Comparison of ENCODE assay signal across 11 mouse cellular contexts in the genomic region with DNA sequence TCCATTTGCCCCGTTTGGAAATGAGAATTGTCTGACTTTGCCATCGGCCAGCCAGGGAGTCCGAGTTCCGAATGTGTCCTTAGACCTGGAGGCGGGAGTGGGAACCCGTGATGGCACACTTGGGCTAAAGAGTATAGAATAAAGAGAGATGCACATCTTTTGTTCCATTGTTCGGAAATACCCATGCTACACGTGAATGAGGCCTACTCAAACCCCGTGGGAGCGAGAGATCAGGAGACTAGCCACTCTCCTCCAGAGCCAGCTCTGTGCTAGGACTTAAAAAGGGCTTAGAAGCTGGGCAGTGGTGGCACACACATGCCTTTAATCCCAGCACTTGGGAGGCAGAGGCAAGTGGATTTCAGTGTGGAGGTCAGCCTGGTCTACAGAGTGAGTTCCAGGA. TPM values are rescaled to one million over a fixed set of nuclear protein-coding genes. Genes with fewer than 3 reads are reported as not detected.
DNase-seq lines count a peak whose midpoint lies in the region; ATAC-seq and TF ChIP-seq lines count a peak whose summit lies in the region.
"Had no signal": no experiment of that assay in that cellular context is flagged by ENCODE, and none has a peak within 500 bp of the region (broad histone marks: within the 10 kb centered on the region; RNA-seq: fewer than 3 reads in every experiment).

No protein-coding gene starts in this region.

- peaks cover 37% of the 10 kb centered on the region for H3K36me3 ChIP-seq in heart, embryonic 10.5 days
- H3K36me3 ChIP-seq in lung, embryonic 14.5 days (ENCODE audit: insufficient read depth) = peaks cover 42% of the 10 kb centered on the region
- H3K36me3 ChIP-seq in neural tube, embryonic 15.5 days = peaks cover 84% of the 10 kb centered on the region

- H3K4me1 ChIP-seq in heart, embryonic 10.5 days = peaks cover 94% of the 10 kb centered on the region
- peaks cover 55% of the 10 kb centered on the region for H3K4me1 ChIP-seq in lung, embryonic 14.5 days (ENCODE audit: insufficient read depth)
- peaks cover 32% of the 10 kb centered on the region for H3K4me1 ChIP-seq in embryonic fibroblast, embryonic 13.5 days (ENCODE audit: control insufficient read depth, insufficient read depth, low read length)
- H3K4me1 ChIP-seq in neural tube, embryonic 15.5 days = 0 out of 2 replicates have a peak, but pooled peaks cover 14% of the 10 kb centered on the region

- no peak for ATAC-seq in lung, embryonic 14.5 days (ENCODE audit: insufficient read depth)
- no peak for ATAC-seq in neural tube, embryonic 15.5 days (ENCODE audit: low FRiP score)
- no peak for ATAC-seq in megakaryocyte progenitor cell, adult 5-6 weeks (replicated peaks; ENCODE audit: poor library complexity)

- H3K9ac ChIP-seq in lung, embryonic 14.5 days = no peak overlapping the region
- no peak overlapping the region for H3K9ac ChIP-seq in neural tube, embryonic 15.5 days (replicated peaks)
- H3K9ac ChIP-seq: liver, embryonic 14.5 days had no signal

- no peak overlapping the region for H3K4me3 ChIP-seq in heart, embryonic 10.5 days
- no peak overlapping the region for H3K4me3 ChIP-seq in lung, embryonic 14.5 days (ENCODE audit: low read depth, low read length)
- H3K4me3 ChIP-seq in embryonic fibroblast, embryonic 13.5 days (ENCODE audit: insufficient read depth, low read length) = no peak overlapping the region
- no peak overlapping the region for H3K4me3 ChIP-seq in neural tube, embryonic 15.5 days (replicated peaks)

- no peak for TF ChIP-seq POLR2A in embryonic fibroblast, embryonic 13.5 days (IDR thresholded peaks at IDR 0.05; ENCODE audit: low read depth, low read length)

- no peak for DNase-seq in heart, embryonic 10.5 days (ENCODE audit: low spot score)
- no peak for DNase-seq in heart, postnatal 14 days
- DNase-seq in lung, embryonic 14.5 days = no peak
- no peak for DNase-seq in lung, postnatal 10 days
- DNase-seq in thymus, postnatal 4 days = no peak

- WGBS in heart, embryonic 10.5 days = 87% methylated on average over 10 of the region's 10 CpGs
- WGBS in lung, embryonic 14.5 days = 82% methylated on average over 10 of the region's 10 CpGs
- 77% methylated on average over 10 of the region's 10 CpGs for WGBS in neural tube, embryonic 15.5 days

- peak overlapping the region; percentile 89 for H3K27ac ChIP-seq in heart, embryonic 10.5 days
- H3K27ac ChIP-seq in lung, embryonic 14.5 days (ENCODE audit: low read depth) = peak overlapping the region; percentile 91
- H3K27ac ChIP-seq in embryonic fibroblast, embryonic 13.5 days (ENCODE audit: insufficient read depth, low read length) = peak overlapping the region; percentile 96
- H3K27ac ChIP-seq in neural tube, embryonic 15.5 days (replicated peaks) = peak overlapping the region; percentile 73; the same call in 1 of the 2 replicates
- H3K27ac ChIP-seq: liver, embryonic 14.5 days had no signal

- no peak overlapping the region for H3K4me2 ChIP-seq in lung, embryonic 14.5 days
- H3K4me2 ChIP-seq in neural tube, embryonic 15.5 days = no peak overlapping the region

- no peak for TF ChIP-seq CTCF in lung, embryonic 14.5 days (IDR thresholded peaks at IDR 0.05; ENCODE audit: low read depth)
- TF ChIP-seq CTCF in embryonic fibroblast, embryonic 13.5 days (IDR thresholded peaks at IDR 0.05; ENCODE audit: borderline replicate concordance, insufficient read depth, low read length) = no peak

- no peaks in the 10 kb centered on the region for H3K9me3 ChIP-seq in heart, embryonic 10.5 days
- no peaks in the 10 kb centered on the region for H3K9me3 ChIP-seq in lung, embryonic 14.5 days (ENCODE audit: low read depth, low read length)
- H3K9me3 ChIP-seq in neural tube, embryonic 15.5 days (replicated peaks) = no peaks in the 10 kb centered on the region

- no peaks in the 10 kb centered on the region for H3K27me3 ChIP-seq in heart, embryonic 10.5 days (ENCODE audit: insufficient read depth, poor library complexity, severe bottlenecking)
- no peaks in the 10 kb centered on the region for H3K27me3 ChIP-seq in lung, embryonic 14.5 days (ENCODE audit: insufficient read depth, low read length)
- no peaks in the 10 kb centered on the region for H3K27me3 ChIP-seq in neural tube, embryonic 15.5 days (replicated peaks)

- intact Hi-C loops in heart, postnatal 14 days (cut with DNase I) = loop anchor here (2.0 to 5.0 kb wide), 2 partner anchors 47 to 167 kb away; no protein-coding TSS in a partner anchor

RNA-seq across cellular contexts. Expression of gene Naglu, which starts 10.3 kb away (rescaled TPM):
- polyA plus RNA-seq in heart, embryonic 10.5 days (2016; fragmentation: Nextera tagmentation; extraction: Ambion mirVana) = 13.9 and 15.8 TPM in 2 replicates
- 10 to 100 TPM in 1 of 2 experiments, 1 to 10 TPM in 1; 7.2 to 10.1 TPM for total RNA-seq in heart, postnatal 14 days (2021)
- 13.2 and 14.0 TPM in 2 replicates for polyA plus RNA-seq in lung, embryonic 14.5 days (2014; fragmentation: Nextera tagmentation; extraction: Ambion mirVana)
- polyA plus RNA-seq in embryonic fibroblast, embryonic 13.5 days (2011; ENCODE audit: insufficient read length, low read depth, missing spikeins) = 21.8 and 24.9 TPM in 2 replicates
- 11.7 and 12.4 TPM in 2 replicates for polyA plus RNA-seq in neural tube, embryonic 15.5 days (2015; fragmentation: Nextera tagmentation; extraction: Ambion mirVana)
- total RNA-seq in megakaryocyte progenitor cell, adult 5-6 weeks (2015) = 6.0 and 8.4 TPM in 2 replicates
- 9.9 and 12.0 TPM in 2 replicates for total RNA-seq in megakaryocyte progenitor cell, adult 5-6 weeks (2017)

RNA-seq across cellular contexts. Expression of gene Hsd17b1, which starts 18.7 kb away (rescaled TPM):
- 0.21 TPM in 1 of 2 replicates, not detected in the other for polyA plus RNA-seq in heart, embryonic 10.5 days (2016; fragmentation: Nextera tagmentation; extraction: Ambion mirVana)
- total RNA-seq in heart, postnatal 14 days (2021) = under 1 TPM; 0.32 to 0.41 TPM
- polyA plus RNA-seq in lung, embryonic 14.5 days (2014; fragmentation: Nextera tagmentation; extraction: Ambion mirVana) = not detected in 2 replicates
- 1.2 and 5.2 TPM in 2 replicates for polyA plus RNA-seq in embryonic fibroblast, embryonic 13.5 days (2011; ENCODE audit: insufficient read length, low read depth, missing spikeins)
- 0.22 and 0.29 TPM in 2 replicates for polyA plus RNA-seq in neural tube, embryonic 15.5 days (2015; fragmentation: Nextera tagmentation; extraction: Ambion mirVana)
- 6.0 and 9.8 TPM in 2 replicates for total RNA-seq in megakaryocyte progenitor cell, adult 5-6 weeks (2015)
- 3.2 and 5.2 TPM in 2 replicates for total RNA-seq in megakaryocyte progenitor cell, adult 5-6 weeks (2017)
- polyA plus RNA-seq: embryonic facial prominence, embryonic 11.5 days; neural tube, embryonic 11.5 days had no signal

RNA-seq across cellular contexts. Expression of gene Coasy, which starts 22.9 kb away (rescaled TPM):
- 36.5 and 37.0 TPM in 2 replicates for polyA plus RNA-seq in heart, embryonic 10.5 days (2016; fragmentation: Nextera tagmentation; extraction: Ambion mirVana)
- 10 to 100 TPM; 16.8 to 21.4 TPM for total RNA-seq in heart, postnatal 14 days (2021)
- 37.9 and 38.0 TPM in 2 replicates for polyA plus RNA-seq in lung, embryonic 14.5 days (2014; fragmentation: Nextera tagmentation; extraction: Ambion mirVana)
- 14.9 and 15.0 TPM in 2 replicates for polyA plus RNA-seq in embryonic fibroblast, embryonic 13.5 days (2011; ENCODE audit: insufficient read length, low read depth, missing spikeins)
- polyA plus RNA-seq in neural tube, embryonic 15.5 days (2015; fragmentation: Nextera tagmentation; extraction: Ambion mirVana) = 37.5 and 39.6 TPM in 2 replicates
- total RNA-seq in megakaryocyte progenitor cell, adult 5-6 weeks (2015) = 19.8 and 28.1 TPM in 2 replicates
- total RNA-seq in megakaryocyte progenitor cell, adult 5-6 weeks (2017) = 28.0 and 31.7 TPM in 2 replicates

RNA-seq across cellular contexts. Expression of gene Mlx, which starts 27.6 kb away (rescaled TPM):
- 42.6 and 52.0 TPM in 2 replicates for polyA plus RNA-seq in heart, embryonic 10.5 days (2016; fragmentation: Nextera tagmentation; extraction: Ambion mirVana)
- total RNA-seq in heart, postnatal 14 days (2021) = 10 to 100 TPM; 17.4 to 17.6 TPM
- 39.1 and 40.5 TPM in 2 replicates for polyA plus RNA-seq in lung, embryonic 14.5 days (2014; fragmentation: Nextera tagmentation; extraction: Ambion mirVana)
- polyA plus RNA-seq in embryonic fibroblast, embryonic 13.5 days (2011; ENCODE audit: insufficient read length, low read depth, missing spikeins) = 29.9 and 30.1 TPM in 2 replicates
- polyA plus RNA-seq in neural tube, embryonic 15.5 days (2015; fragmentation: Nextera tagmentation; extraction: Ambion mirVana) = 94.2 and 96.6 TPM in 2 replicates
- total RNA-seq in megakaryocyte progenitor cell, adult 5-6 weeks (2015) = 76.4 and 83.6 TPM in 2 replicates
- total RNA-seq in megakaryocyte progenitor cell, adult 5-6 weeks (2017) = 84.7 and 90.0 TPM in 2 replicates

RNA-seq across cellular contexts. Expression of gene Psmc3ip, which starts 35.8 kb away (rescaled TPM):
- polyA plus RNA-seq in heart, embryonic 10.5 days (2016; fragmentation: Nextera tagmentation; extraction: Ambion mirVana) = 29.6 and 40.8 TPM in 2 replicates
- total RNA-seq in heart, postnatal 14 days (2021) = 1 to 10 TPM; 2.0 to 2.2 TPM
- polyA plus RNA-seq in lung, embryonic 14.5 days (2014; fragmentation: Nextera tagmentation; extraction: Ambion mirVana) = 39.9 and 44.1 TPM in 2 replicates
- polyA plus RNA-seq in embryonic fibroblast, embryonic 13.5 days (2011; ENCODE audit: insufficient read length, low read depth, missing spikeins) = 10.3 and 12.9 TPM in 2 replicates
- polyA plus RNA-seq in neural tube, embryonic 15.5 days (2015; fragmentation: Nextera tagmentation; extraction: Ambion mirVana) = 17.7 and 22.4 TPM in 2 replicates
- 32.7 and 40.2 TPM in 2 replicates for total RNA-seq in megakaryocyte progenitor cell, adult 5-6 weeks (2015)
- total RNA-seq in megakaryocyte progenitor cell, adult 5-6 weeks (2017) = 58.6 and 67.8 TPM in 2 replicates
